Mouse (Mus musculus) retina, postnatal 7 days (tissue): ENCODE data around the gene Prrc2a.

ENCODE experiments used
- DNase-seq: peaks from one replicate; pipeline ENCODE4 v3.0.0-alpha.2; 2012; ENCODE audit warnings: low read depth, low spot score

Prrc2a gene

GRCm38 (mm10) chr17:35104754-35105153, 59.9 kb downstream of the Prrc2a start:
- DNase-seq = no peak

GRCm38 (mm10) chr17:35104079-35104478, 60.6 kb downstream of the Prrc2a start:
- no peak for DNase-seq

DNA sequence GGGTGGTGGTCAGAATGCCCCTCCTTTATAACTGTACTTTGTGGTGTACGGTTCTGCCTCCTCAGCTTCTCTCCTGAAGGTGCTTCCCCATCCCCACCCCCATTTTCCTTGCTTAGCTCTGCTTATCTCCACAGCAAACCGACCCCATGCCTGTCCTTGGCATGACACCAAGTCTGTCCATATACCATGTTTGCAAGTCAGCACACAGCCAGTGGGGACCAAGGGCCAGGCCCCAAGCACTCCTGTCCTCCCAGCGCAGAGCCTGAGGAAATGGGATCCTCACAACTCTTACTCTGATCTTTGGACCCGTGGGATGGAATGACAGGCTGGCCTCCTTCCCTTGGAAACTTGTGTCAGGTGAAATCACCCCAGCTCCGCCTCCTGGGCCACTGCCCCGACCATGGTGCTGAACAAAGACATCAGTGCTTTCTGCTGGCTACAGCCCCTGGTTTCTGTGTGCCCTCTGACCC, 61.4 kb downstream of the Prrc2a start:
- DNase-seq = no peak

GRCm38 (mm10) chr17:35102299-35102698, 62.4 kb downstream of the Prrc2a start:
- no peak for DNase-seq

DNA sequence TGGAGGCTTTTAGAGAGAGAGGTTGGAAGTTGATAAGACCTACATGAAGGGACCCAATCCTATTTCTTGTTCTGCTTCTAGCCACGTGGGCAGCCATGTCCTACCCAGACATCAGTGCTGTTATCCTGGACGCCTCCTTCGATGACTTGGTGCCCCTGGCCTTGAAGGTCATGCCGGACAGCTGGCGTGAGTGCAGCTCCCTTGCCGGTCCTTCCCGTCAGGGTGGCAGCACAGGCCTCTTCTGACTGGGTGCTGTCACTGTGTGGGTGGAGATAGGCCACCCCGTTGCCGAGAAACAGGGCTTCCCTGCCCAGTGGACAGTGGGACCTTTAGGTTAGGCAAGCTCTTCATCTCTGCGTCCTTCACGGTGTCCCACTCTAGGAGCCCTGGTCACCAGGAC, 63.5 kb downstream of the Prrc2a start:
- DNase-seq = no peak

DNA sequence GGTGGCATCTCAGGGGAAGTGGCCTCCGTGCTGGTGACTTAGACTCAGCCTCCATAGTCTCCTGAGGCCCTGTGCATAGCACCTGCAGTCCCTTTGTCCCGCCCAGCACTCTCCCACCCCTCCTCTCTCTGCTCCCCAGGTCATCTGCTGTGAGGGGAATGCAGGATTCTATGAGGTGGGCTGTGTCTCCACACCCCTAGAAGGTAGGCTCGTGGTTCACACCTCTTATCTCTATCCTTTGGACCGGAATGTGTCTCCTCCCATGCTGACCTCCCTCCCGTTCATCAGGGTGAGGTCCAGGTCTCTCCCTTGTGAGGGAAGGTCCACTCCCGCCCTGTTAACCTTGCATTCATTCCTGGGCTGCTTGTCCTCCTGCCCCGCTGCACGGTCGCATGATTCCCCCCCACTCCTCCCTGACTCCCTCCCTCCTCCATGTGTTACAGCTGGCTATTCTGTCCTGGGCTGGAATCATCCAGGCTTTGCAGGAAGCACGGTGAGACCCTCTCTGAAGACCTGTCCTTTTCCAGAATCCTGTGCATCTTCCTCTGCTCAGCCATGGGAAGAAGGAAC, 64.4 kb downstream of the Prrc2a start:
- DNase-seq = no peak
